Mouse (Mus musculus) cerebellum, adult 2 months (tissue): ENCODE data around the gene Syt16. TPM values are rescaled to one million over a fixed set of nuclear protein-coding genes. Genes with fewer than 3 reads are reported as not detected.

Source experiments
- DNase-seq, 2 experiments: peaks; one replicate each; pipeline ENCODE4 v3.0.0; 2021
- H3K27ac ChIP-seq: fragments of 200-500 bp; 2 replicates; pipeline ENCODE4 v1.5.1; 2012; ENCODE audit warnings: low read length, control low read depth, inconsistent platforms; ENCODE audit not compliant: insufficient read depth
- H3K27me3 ChIP-seq: fragments of 200-500 bp; 2 replicates; pipeline ENCODE4 v1.6.1; 2012; ENCODE audit warnings: inconsistent platforms, mild to moderate bottlenecking, low read length, moderate library complexity; ENCODE audit not compliant: control insufficient read depth, insufficient read depth
- H3K4me1 ChIP-seq: fragments of 200-500 bp; 2 replicates; pipeline ENCODE4 v1.6.1; 2011; ENCODE audit warnings: low read length; ENCODE audit not compliant: control insufficient read depth, insufficient read depth
- H3K4me3 ChIP-seq: fragments of 200-500 bp; replicated peaks from 2 replicates; pipeline ENCODE3; 2011; ENCODE audit warnings: mild to moderate bottlenecking, low read depth, low read length, control low read depth; ENCODE audit not compliant: insufficient read depth
- CTCF ChIP-seq: fragments of 200-500 bp; IDR thresholded peaks from 2 replicates; pipeline ENCODE4 v1.5.1; 2011; ENCODE audit warnings: low read depth, mild to moderate bottlenecking, control low read depth, low read length, moderate library complexity, borderline replicate concordance; ENCODE audit not compliant: insufficient read depth
- POLR2A ChIP-seq: fragments of 200-500 bp; IDR thresholded peaks from 2 replicates; pipeline ENCODE4 v1.6.1; 2011; ENCODE audit warnings: low read length, control low read depth, borderline replicate concordance; ENCODE audit not compliant: insufficient read depth
- WGBS: fragments of 180-500 bp; shearing (Covaris S2); methylation state at CpG from one replicate; pipeline ENCODE4 v1.1.7; 2018; 5-methylcytosine and 5-hydroxymethylcytosine counted together
- polyA plus RNA-seq: library from polyadenylated mRNA; depleted of rRNA; stranded (reverse); fragments of >200 nt; gene quantifications from 2 replicates; pipeline ENCODE4 v1.2.3, GENCODE M21; 2012; rRNA removed

The Syt16 gene
- polyA plus RNA-seq, 1 experiment, result 5.5 TPM

DNA sequence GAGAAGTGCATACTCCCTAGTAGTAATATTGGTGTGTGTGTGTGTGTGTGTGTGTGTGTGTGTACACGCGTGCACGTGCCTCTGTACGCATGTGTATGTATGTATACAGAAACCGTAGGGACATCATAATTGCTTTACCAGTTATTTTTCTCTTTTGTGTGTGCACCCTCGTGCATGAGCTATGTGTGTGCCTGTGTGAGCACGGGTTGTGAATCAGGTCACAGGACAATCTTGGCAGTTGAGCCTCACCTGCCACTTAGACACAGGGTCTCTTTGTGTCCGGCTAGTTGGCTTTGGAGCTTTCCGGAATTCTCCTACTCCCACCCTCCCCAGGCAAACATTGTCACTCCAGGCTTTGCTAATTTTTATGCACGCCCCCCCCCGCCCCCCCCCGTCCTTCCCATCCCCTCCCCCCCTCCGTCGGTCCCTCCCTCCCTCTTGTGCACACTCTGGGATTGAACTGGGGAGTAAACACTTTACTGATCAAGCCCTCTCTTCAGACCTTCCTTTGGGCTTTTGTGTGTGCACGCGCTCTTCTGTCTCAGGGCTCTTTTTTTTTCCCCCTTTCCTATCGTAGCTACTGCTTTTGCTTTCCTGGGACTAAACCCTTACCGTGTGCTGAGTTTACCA is 319.0 kb downstream of the Syt16 start, which contains the start of gene Gm11042:
Gene Gm11042 (minus strand): TSS at position 51 of the 630 bp plus-strand sequence.
- no peak for TF ChIP-seq CTCF
- TF ChIP-seq POLR2A, result no peak
- peak; percentile 27 to 47 for DNase-seq
- Histone ChIP-seq H3K27ac (0 out of 2 replicates have a peak within 1 kb of the TSS, but pooled peaks have one; percentile 51), H3K4me3 (peak within 1 kb of the TSS; percentile 70), H3K4me1 (peaks cover 3% of the 10 kb centered on the region; the same call in 1 of the 2 replicates), H3K27me3 (no peaks in the 10 kb centered on the region; the same call in 1 of the 2 replicates)
- 21% methylated on average over 17 of the region's 18 CpGs for WGBS

DNA sequence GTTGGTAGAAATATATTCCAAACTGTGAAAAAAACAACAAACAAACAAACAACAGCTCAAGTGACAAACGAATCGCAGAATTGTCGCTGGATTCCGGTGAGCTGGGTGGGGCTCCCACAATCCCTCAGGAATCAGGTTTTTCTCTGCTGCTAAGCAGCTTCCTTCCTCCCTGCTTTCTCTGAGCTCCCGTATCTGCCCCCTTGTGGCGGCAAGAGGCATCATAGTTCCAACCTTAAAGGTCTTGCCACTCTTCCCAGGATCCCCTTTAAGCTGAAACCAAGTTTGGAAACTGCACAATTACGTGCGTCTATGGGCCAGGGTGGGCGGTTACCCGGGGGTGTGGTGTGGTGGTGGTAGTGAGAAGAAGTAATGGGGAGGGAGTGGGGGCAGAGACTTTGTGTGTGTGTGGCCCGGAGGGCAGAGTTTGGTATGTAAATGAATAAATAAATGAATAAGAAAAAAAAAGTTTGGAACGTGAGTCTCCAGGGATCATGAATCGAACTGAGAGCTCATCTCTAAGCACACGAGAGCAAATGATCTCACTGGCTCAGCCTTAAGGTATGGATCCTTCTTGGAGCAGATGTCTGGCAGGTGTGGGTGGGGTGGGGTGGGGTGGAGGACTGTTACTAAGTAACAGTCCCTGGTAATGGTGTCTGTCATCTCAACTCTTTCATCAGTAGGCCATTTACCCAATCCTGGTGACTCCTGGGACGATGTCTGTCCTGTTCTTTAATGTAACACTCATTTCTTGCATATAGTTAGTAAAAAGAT is 319.7 kb downstream of the Syt16 start:
- H3K27ac ChIP-seq, result 0 out of 2 replicates have a peak overlapping the region, but pooled peaks have one; percentile 51
- no peaks in the 10 kb centered on the region; the same call in 1 of the 2 replicates for H3K27me3 ChIP-seq
- TF ChIP-seq CTCF (peak; percentile 79), POLR2A (peak; percentile 38; the same call in 1 of the 2 replicates)
- peak; percentile 83 to 87 for DNase-seq
- H3K4me1 ChIP-seq, result peaks cover 3% of the 10 kb centered on the region; the same call in 1 of the 2 replicates
- WGBS, result 12% methylated on average over 15 of the region's 15 CpGs
- H3K4me3 ChIP-seq, result peak overlapping the region; percentile 70

GRCm38 (mm10) chr12:74320318-74320717 is 322.9 kb downstream of the Syt16 start:
- Histone ChIP-seq H3K27ac (no peak overlapping the region), H3K27me3 (no peaks in the 10 kb centered on the region; the same call in 1 of the 2 replicates), H3K4me3 (no peak overlapping the region), H3K4me1 (peaks cover 1% of the 10 kb centered on the region; the same call in 1 of the 2 replicates)
- no peak for TF ChIP-seq POLR2A
- TF ChIP-seq CTCF, result peak; percentile 92
- WGBS, result 9% methylated on average over 10 of the region's 10 CpGs
- peak; percentile 54 to 70 for DNase-seq

GRCm38 (mm10) chr12:74321981-74322380 is 324.5 kb downstream of the Syt16 start:
- no peak for DNase-seq
- Histone ChIP-seq H3K4me3 (no peak overlapping the region), H3K27ac (no peak overlapping the region), H3K27me3 (no peaks in the 10 kb centered on the region; the same call in 1 of the 2 replicates), H3K4me1 (no peaks in the 10 kb centered on the region)
- 82% methylated on average over 5 of the region's 5 CpGs for WGBS
- TF ChIP-seq CTCF (no peak), POLR2A (no peak)

Other genes starting within 250 kb of the Syt16 start
- gene Hif1a, start 96.3 kb upstream of the Syt16 start, polyA plus RNA-seq, result 72.6 and 79.9 TPM in 2 replicates
- not detected in 2 replicates for gene Gm49321, start 60.0 kb upstream of the Syt16 start, polyA plus RNA-seq
- gene Snapc1, start 33.2 kb upstream of the Syt16 start, polyA plus RNA-seq, result 33.4 and 35.2 TPM in 2 replicates